Mouse (Mus musculus) embryonic facial prominence, embryonic 14.5 days (tissue): ENCODE measurements around the gene Xpot. TPM values are rescaled to one million over a fixed set of nuclear protein-coding genes. Genes with fewer than 3 reads are reported as not detected.
A peak's percentile ranks its signal among the peaks of the same experiment; 100 is the strongest.

Experiments
- ATAC-seq: fragments of 200-750 bp; cut with Nextera tagmentation; 2 replicates; pipeline ENCODE4 v1.8.0; 2017; ENCODE audit warnings: low read depth, moderate number of reproducible peaks, moderate TSS enrichment
- DNase-seq: peaks from one replicate; pipeline ENCODE4 v3.0.0-alpha.2; 2015; ENCODE audit warnings: low spot score
- H3K27ac ChIP-seq: fragments of 300-500 bp; sonication (generic); replicated peaks from 2 replicates; pipeline ENCODE4 v1.5.1; 2014; ENCODE audit warnings: low read depth, mild to moderate bottlenecking, low read length, moderate library complexity
- H3K27me3 ChIP-seq: fragments of 300-500 bp; sonication (generic); replicated peaks from 2 replicates; pipeline ENCODE4 v1.6.1; 2014; ENCODE audit warnings: low read length; ENCODE audit not compliant: control insufficient read depth, insufficient read depth
- H3K36me3 ChIP-seq: fragments of 300-500 bp; sonication (generic); 2 replicates; pipeline ENCODE4 v1.6.1; 2014; ENCODE audit warnings: low read length, mixed read lengths; ENCODE audit not compliant: control insufficient read depth, insufficient read depth
- H3K4me1 ChIP-seq: fragments of 300-500 bp; sonication (generic); 2 replicates; pipeline ENCODE4 v1.6.1; 2014; ENCODE audit warnings: antibody characterized with exemption, low read length; ENCODE audit not compliant: control insufficient read depth, insufficient read depth
- H3K4me2 ChIP-seq: fragments of 300-500 bp; sonication (generic); 2 replicates; pipeline ENCODE4 v1.6.1; 2014; ENCODE audit warnings: low read depth, mild to moderate bottlenecking, low read length, moderate library complexity, mixed read lengths
- H3K4me3 ChIP-seq: fragments of 300-500 bp; sonication (generic); 2 replicates; pipeline ENCODE4 v1.5.1; 2014; ENCODE audit warnings: low read depth, mild to moderate bottlenecking, low read length
- H3K9ac ChIP-seq: fragments of 300-500 bp; sonication (generic); 2 replicates; pipeline ENCODE4 v1.6.1; 2014; ENCODE audit warnings: low read depth, mild to moderate bottlenecking, low read length, moderate library complexity, mixed read lengths
- H3K9me3 ChIP-seq: fragments of 300-500 bp; sonication (generic); 2 replicates; pipeline ENCODE4 v1.6.1; 2016; ENCODE audit warnings: low read length; ENCODE audit not compliant: control insufficient read depth
- WGBS: fragments of 180-500 bp; shearing (Covaris S2); extraction: QIAGEN DNeasy Blood & Tissue Kit; methylation state at CpG from one replicate; pipeline ENCODE4 v1.1.7; 2014; 5-methylcytosine and 5-hydroxymethylcytosine counted together
- polyA plus RNA-seq: library from polyadenylated mRNA; unstranded; fragments of >200 nt; fragmentation: Nextera tagmentation; extraction: Ambion mirVana; gene quantifications from 2 replicates; pipeline ENCODE4 v1.2.1, GENCODE M21; 2014

Gene Xpot
- polyA plus RNA-seq, 1 experiment from 2014 or later, result 54.9 TPM

DNA sequence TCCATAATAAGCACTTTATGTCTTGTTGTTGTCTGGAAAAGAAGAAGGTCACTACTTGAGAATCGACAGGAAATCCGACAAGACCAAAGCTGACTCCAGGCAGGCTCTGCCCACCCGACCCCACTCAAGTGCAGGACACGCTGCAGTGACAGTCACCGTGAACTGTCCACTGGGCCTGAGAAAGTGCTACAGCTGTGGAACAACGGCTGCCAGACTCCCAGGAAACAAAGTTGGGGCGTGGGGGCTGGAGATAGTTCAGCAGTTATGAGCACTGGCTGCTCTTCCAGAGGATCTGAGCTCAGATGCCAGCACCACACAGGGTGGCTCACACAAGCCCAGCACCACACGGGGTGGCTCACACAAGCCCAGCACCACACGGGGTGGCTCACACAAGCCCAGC, 49.8 kb downstream of the Xpot start:
- Histone ChIP-seq H3K9ac (no peak overlapping the region), H3K4me2 (no peak overlapping the region), H3K36me3 (peaks cover 48% of the 10 kb centered on the region), H3K9me3 (no peaks in the 10 kb centered on the region), H3K4me1 (no peaks in the 10 kb centered on the region), H3K27me3 (no peaks in the 10 kb centered on the region), H3K4me3 (no peak overlapping the region), H3K27ac (no peak overlapping the region)
- DNase-seq (no peak), ATAC-seq (no peak)
- WGBS, result 84% methylated on average over 8 of the region's 9 CpGs

DNA sequence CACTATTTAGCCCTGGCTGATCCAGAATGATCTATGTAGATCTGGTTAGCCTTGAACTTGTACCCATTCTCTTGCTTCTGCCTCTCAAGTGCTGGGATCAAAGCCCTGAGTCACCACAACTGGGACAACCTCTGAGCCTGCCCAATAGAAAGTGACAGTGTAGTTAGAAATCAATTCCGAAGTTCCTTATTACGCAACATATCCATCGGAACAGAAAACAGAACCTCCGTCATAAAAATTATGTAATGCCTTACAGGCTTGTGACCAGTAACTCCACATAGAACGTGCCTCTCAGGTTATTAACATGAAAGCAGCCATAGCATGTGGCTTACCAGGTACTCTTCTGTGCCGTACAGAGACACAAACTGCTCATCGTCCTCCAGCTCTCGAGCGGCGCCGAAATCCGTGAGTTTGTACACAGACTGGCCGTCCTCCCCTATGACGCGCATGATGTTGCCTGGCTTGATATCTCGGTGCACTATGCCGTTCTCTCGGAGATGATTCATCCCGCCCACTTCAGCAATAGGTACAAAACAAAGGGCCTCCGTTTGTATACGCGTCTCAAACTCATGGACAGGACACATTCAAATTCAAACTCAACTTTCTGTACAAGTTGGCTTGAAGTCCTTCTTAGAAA, 54.5 kb downstream of the Xpot start:
- Histone ChIP-seq H3K4me3 (no peak overlapping the region), H3K27ac (no peak overlapping the region), H3K9me3 (no peaks in the 10 kb centered on the region), H3K4me1 (no peaks in the 10 kb centered on the region), H3K36me3 (peaks cover 54% of the 10 kb centered on the region), H3K4me2 (no peak overlapping the region), H3K27me3 (no peaks in the 10 kb centered on the region), H3K9ac (no peak overlapping the region)
- 96% methylated on average over 22 of the region's 22 CpGs for WGBS
- no peak for ATAC-seq
- DNase-seq, result no peak

DNA sequence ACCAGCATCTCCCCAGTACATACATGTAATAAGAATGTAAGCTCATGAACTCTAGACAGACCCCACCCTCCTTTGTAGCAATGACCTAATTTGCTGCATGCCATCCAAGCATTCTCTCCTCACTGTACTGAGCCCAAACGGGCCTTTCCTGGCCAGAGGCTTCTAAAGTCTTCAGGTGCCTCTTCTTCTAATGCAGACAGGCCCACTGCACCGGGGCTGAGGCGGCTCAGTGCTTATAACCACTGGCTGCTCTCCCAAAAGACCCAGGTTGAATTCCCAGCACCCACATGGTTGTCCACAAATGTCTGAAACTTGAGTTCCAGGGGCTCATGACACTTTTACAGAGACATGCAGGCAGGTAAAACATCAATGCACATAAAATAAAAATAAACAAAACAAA, 55.1 kb downstream of the Xpot start:
- H3K27ac ChIP-seq, result no peak overlapping the region
- no peak overlapping the region for H3K4me2 ChIP-seq
- 91% methylated on average over 3 of the region's 3 CpGs for WGBS
- peaks cover 54% of the 10 kb centered on the region for H3K36me3 ChIP-seq
- DNase-seq (no peak), ATAC-seq (no peak)
- no peaks in the 10 kb centered on the region for H3K4me1 ChIP-seq
- H3K9me3 ChIP-seq, result no peaks in the 10 kb centered on the region
- no peaks in the 10 kb centered on the region for H3K27me3 ChIP-seq
- no peak overlapping the region for H3K9ac ChIP-seq
- no peak overlapping the region for H3K4me3 ChIP-seq

DNA sequence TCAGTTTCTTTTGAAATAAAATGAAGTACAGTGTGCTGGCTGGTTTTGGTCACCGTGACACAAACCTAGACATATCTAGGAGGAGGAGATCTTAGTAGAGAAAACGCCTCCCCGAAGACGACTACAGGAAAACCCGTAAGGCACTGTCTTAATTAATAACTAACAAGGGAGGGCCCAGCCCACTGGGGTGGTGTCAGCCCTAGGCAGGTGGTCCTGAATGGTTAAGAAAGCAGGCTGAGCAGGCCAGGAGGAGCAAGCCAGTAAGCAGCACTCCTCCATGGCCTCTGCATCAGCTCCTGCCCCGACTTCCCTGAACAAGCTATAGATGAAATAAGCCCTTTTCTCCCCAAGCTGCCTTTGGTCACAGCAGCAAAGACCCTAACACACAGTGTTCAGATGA, 56.3 kb downstream of the Xpot start:
- 77% methylated on average over 6 of the region's 6 CpGs for WGBS
- Histone ChIP-seq H3K9me3 (no peaks in the 10 kb centered on the region), H3K27me3 (no peaks in the 10 kb centered on the region), H3K4me3 (no peak overlapping the region), H3K36me3 (peaks cover 53% of the 10 kb centered on the region), H3K9ac (no peak overlapping the region), H3K27ac (no peak overlapping the region), H3K4me2 (no peak overlapping the region), H3K4me1 (no peaks in the 10 kb centered on the region)
- DNase-seq, result no peak
- no peak for ATAC-seq

DNA sequence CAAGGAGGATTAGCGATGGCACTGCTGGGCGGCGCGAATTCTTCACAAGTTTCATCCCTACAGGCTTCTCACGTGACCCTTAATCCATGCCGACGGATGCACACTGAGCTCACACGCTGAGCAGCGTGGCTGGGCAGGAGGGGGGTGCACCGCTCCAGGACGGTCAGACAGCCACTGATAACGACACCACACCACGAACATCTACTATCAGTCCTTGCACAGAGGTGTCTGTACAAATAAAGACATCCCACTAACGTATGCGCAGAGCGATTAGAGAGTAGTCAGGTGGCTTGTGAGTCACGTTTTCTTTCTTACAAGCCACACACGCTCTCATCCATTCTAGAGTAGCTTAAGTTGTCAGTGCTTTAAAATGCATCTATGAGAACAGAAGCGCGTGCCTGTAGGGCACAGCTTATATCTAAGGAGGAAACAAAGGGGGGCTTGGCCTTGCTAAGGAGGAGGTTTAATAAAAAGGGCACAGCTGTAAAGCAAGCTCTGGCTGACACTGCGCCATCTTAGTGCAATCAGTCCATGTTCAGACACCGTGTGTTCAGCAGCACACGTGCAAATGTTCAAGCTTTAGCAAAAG, 57.0 kb downstream of the Xpot start:
- no peak overlapping the region for H3K4me3 ChIP-seq
- peak overlapping the region; percentile 31; the same call in 1 of the 2 replicates for H3K4me2 ChIP-seq
- no peak overlapping the region; the same call in 1 of the 2 replicates for H3K27ac ChIP-seq
- no peaks in the 10 kb centered on the region for H3K9me3 ChIP-seq
- DNase-seq (peak; percentile 84), ATAC-seq (peak; percentile 88)
- H3K4me1 ChIP-seq, result no peaks in the 10 kb centered on the region
- 15% methylated on average over 23 of the region's 23 CpGs for WGBS
- no peak overlapping the region for H3K9ac ChIP-seq
- no peaks in the 10 kb centered on the region for H3K27me3 ChIP-seq
- peaks cover 56% of the 10 kb centered on the region for H3K36me3 ChIP-seq

DNA sequence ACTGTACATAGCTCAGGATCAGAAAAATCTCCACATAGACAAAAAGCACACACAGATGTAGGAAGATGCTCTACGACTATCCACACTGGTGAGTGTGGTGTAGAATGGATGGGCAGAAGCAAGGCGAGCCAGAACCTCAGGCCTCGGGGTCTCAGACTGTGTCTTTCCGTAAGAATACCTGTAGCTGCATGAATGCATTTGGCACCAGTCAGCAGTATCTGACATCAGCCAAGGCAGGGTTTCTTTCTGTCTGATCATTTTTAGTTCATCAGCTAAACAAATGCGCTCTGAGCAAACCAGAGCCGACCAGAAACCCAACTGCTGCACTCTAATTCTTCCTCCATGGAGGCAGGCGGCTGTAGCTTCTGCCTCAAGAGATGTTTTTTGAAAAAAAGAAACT, 57.6 kb downstream of the Xpot start:
- Histone ChIP-seq H3K9ac (no peak overlapping the region), H3K36me3 (peaks cover 62% of the 10 kb centered on the region), H3K4me1 (no peaks in the 10 kb centered on the region), H3K4me2 (peak overlapping the region; percentile 31; the same call in 1 of the 2 replicates), H3K27ac (no peak overlapping the region), H3K27me3 (no peaks in the 10 kb centered on the region), H3K4me3 (no peak overlapping the region), H3K9me3 (no peaks in the 10 kb centered on the region)
- DNase-seq, result peak; percentile 12
- no peak; the same call in 1 of the 2 replicates for ATAC-seq
- 67% methylated on average over 7 of the region's 7 CpGs for WGBS

DNA sequence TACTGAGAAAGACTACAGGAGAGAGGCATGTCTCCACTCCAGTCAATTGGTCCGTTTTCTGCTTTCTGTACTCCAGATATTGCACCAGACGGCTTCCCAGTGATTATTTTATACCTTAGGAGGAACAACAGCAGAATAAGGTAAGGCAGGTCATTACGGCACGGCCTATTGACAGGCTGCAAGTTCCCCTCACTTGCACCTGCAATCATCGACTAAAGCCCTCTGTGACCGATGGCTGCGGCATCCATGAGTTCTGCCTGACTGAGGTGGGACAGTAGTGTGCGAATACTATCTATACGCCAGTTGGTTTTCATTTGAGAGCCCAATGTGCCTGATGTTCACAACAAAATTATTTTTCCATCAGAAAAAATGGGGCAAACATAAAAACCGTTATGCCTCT, 58.1 kb downstream of the Xpot start:
- Histone ChIP-seq H3K4me3 (no peak overlapping the region), H3K36me3 (peaks cover 65% of the 10 kb centered on the region), H3K27me3 (no peaks in the 10 kb centered on the region), H3K4me2 (no peak overlapping the region), H3K4me1 (no peaks in the 10 kb centered on the region), H3K9me3 (no peaks in the 10 kb centered on the region), H3K9ac (no peak overlapping the region), H3K27ac (no peak overlapping the region)
- ATAC-seq (no peak), DNase-seq (no peak)
- 94% methylated on average over 10 of the region's 10 CpGs for WGBS

DNA sequence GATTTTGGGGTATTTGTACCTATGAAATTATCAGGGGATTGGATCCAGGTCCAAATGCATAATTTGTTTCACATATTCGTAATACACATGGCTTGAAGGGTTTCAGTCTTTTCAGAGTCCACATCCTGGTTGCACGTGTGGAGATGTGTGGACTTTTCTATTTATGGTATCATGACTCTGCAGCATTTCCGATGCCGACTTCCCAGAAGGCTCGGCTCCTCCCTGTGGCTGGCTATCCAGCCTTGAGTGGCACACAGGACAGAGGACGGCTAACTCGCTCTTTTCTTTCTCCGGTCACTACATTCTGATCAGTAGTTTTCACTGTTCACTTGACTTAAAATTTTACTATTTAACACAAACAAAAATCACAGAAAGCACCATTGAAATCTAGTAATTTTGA, 61.7 kb downstream of the Xpot start:
- no peaks in the 10 kb centered on the region for H3K27me3 ChIP-seq
- H3K9ac ChIP-seq, result no peak overlapping the region
- no peak overlapping the region for H3K4me3 ChIP-seq
- H3K4me1 ChIP-seq, result no peaks in the 10 kb centered on the region
- no peak for ATAC-seq
- H3K36me3 ChIP-seq, result peaks cover 67% of the 10 kb centered on the region
- DNase-seq, result no peak
- H3K4me2 ChIP-seq, result no peak overlapping the region
- no peak overlapping the region for H3K27ac ChIP-seq
- no peaks in the 10 kb centered on the region for H3K9me3 ChIP-seq
- WGBS, result 90% methylated on average over 8 of the region's 8 CpGs

DNA sequence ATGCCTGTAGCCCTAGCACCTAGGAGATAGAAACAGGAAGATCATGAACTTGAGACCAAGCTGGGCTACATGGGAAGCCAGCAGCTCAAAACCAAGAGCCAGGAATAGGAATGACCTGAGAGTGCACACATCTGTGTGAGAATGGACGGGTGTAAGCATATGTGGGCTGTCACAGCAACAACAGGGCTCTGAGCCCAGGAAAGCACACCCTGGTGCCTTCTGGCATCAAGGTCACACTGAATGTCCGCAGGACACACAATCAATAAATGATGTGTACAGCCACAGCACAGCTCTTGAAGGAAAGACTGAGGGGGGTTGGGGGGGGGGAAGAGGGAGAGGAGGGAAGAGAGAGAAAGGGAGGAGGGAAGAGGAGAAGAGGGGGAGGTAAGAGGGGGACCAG, 67.9 kb downstream of the Xpot start:
- H3K27ac ChIP-seq, result no peak overlapping the region
- H3K27me3 ChIP-seq, result no peaks in the 10 kb centered on the region
- H3K4me3 ChIP-seq, result no peak overlapping the region
- ATAC-seq, result no peak
- H3K4me1 ChIP-seq, result no peaks in the 10 kb centered on the region
- WGBS, result 86% methylated on average over 2 of the region's 2 CpGs
- no peaks in the 10 kb centered on the region for H3K9me3 ChIP-seq
- no peak for DNase-seq
- peaks cover 91% of the 10 kb centered on the region for H3K36me3 ChIP-seq
- H3K4me2 ChIP-seq, result no peak overlapping the region
- no peak overlapping the region for H3K9ac ChIP-seq
